Mouse (Mus musculus): ENCODE results near the gene Rpl38.

- TF ChIP-seq POLR2A (IDR thresholded peaks at IDR 0.05; ENCODE audit: borderline replicate concordance, extremely low read depth, low read depth, low read length) (no peak), CTCF (IDR thresholded peaks at IDR 0.05; ENCODE audit: insufficient read depth, low read length) (no peak)
Observed at GRCm38 (mm10) chr11:114699511-114699910, 31.2 kb downstream of the Rpl38 start.
